Mouse (Mus musculus): ENCODE measurements around the gene Arrb1.

The Arrb1 gene

DNA sequence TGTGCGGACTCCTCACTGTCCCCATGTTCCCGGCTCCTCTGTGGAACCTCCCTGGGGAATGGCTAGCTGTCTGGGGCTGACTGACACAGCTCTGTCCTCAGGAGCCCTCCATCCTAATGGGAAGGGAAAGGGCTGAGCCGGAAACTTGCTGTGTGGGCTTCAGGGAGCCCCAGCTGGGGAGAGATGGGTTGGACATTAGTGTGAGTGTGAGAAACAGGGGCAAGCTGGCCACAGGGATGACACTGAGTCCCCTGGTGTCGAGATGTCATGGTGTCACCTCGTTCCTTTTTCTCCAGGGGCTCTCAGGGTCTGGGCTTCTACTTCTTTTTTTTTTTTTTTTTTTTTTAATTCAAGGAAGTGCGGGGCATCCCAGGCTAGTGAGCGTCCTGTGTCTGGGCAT, 47.0 kb downstream of the Arrb1 start:
- no peak for DNase-seq

- no peak for DNase-seq
Observed at GRCm38 (mm10) chr7:99582867-99583266, 47.6 kb downstream of the Arrb1 start.

DNA sequence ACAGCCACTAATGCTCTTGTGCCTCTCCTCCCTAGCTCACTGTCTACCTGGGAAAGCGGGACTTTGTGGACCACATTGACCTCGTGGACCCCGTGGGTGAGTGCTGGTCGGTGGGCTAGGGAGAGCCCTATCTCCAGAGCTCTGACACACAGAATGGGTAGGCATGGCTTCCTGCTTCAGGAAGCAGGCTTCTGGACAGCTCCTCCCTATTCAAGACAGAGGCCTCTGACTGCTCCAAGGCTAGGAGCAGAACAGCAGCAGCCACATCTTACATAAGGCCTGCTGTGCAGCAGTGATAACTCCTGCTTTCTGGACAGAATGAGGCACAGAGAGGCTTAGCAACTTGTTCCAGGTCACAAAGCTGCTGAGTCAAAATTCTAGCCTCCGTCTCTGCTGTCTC, 48.4 kb downstream of the Arrb1 start:
- no peak for DNase-seq

DNA sequence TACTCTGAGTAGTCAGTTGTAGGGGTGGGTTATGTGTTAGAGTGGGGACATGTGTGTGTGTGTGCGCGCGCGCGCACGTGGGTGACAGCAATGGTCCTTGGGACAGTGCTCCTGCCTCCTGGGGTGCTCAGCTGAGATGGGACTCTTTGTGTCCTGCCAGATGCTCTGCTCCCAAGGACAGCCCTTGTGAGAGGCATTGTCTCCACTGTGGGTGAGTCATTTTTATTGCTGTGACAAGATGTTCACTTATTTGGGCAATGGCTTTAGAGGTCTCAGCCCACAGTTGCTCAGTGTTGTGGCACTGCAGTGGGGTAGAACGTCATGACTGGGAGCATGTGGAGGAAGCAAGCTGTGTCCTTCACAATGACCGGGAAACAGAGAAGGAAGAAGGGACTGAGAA, 50.7 kb downstream of the Arrb1 start:
- no peak for DNase-seq

DNA sequence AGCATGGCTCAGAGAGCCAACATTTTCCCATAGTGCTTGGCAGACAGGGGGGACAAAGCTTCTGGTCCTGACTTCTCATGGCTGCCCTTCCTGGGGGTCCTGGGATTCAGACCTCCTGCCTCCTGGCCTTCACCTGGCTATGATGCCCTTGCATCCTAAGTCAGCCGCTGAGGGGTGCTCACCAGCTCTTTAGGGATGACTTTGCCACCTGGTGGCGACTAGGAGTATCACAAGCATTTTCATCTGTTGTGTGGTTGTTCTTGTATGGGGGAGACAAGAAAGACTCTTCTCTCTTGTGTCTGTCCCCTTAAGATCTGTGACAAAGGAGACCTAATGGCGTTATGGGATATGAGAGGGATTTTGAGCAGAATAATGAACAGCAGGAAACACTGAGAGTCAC, 54.8 kb downstream of the Arrb1 start:
- peak; percentile 76 for DNase-seq

DNA sequence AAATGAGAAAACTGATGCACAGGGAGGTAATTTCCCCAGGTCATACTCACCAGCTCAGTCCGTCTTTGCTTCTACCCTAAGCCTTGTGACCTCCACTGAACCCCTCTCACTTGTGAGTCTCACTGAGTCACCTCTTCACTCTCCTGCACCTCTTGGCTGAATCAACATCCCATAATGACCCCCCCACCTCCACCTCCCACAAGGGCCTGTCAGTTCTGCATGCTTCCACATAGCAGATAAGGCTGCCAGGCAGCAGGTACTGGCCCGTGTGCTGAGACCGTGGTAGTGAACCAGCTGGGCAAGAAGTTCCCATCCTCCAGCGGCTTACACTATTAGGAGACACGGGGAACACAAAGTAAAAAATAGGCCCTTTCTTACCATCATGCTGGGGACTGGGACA, 55.4 kb downstream of the Arrb1 start:
- DNase-seq = no peak

- no peak for DNase-seq
Observed at GRCm38 (mm10) chr7:99592669-99593068, 57.4 kb downstream of the Arrb1 start.

- DNase-seq = no peak
Observed at GRCm38 (mm10) chr7:99593868-99594803, 58.9 kb downstream of the Arrb1 start.

DNA sequence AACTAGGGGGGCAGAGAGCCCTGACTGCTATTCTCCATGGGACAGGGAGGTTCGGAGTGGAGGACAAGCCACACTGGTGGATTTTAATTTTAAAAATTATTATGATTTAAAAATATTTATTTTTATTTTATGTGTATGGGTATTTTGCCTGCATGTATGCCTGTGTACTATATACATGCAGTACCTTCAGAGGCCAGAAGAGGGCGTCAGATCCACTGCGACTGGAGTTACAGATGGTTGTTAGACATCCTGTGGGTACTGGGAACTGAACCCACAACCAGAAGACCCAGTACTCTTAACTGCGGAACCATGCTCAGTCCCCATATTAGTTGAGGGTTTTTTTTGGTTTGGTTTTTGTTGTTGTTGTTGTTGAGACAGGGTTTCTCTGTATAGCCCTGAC, 63.5 kb downstream of the Arrb1 start:
- no peak for DNase-seq

GRCm38 (mm10) chr7:99603875-99604662, 68.8 kb downstream of the Arrb1 start:
- DNase-seq = no peak

- DNase-seq = no peak
Observed at GRCm38 (mm10) chr7:99605058-99605457, 69.8 kb downstream of the Arrb1 start.

GRCm38 (mm10) chr7:99606303-99606702, 71.0 kb downstream of the Arrb1 start:
- DNase-seq = no peak

- DNase-seq = no peak
Observed at GRCm38 (mm10) chr7:99606766-99607165, 71.5 kb downstream of the Arrb1 start.

DNA sequence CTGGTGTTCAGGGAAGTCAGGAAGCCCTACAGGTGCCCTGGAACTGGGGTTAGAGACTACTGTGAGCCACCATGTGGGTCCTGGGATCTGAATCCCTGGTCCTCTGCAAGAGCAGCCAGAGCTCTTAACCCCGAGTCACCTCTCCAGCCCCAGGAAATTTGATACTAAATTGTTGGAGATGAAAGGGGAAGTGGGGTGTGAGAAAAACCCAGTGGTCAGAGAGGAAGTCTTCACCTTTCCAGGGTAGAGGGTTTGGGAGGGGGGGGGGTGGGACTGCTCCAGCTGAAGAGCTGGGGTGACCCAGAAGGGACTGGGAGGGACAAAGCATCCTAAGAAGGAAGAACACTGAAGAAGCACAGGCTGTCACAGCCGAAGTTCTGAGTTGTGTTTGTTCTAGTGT, 72.4 kb downstream of the Arrb1 start:
- DNase-seq = no peak

DNA sequence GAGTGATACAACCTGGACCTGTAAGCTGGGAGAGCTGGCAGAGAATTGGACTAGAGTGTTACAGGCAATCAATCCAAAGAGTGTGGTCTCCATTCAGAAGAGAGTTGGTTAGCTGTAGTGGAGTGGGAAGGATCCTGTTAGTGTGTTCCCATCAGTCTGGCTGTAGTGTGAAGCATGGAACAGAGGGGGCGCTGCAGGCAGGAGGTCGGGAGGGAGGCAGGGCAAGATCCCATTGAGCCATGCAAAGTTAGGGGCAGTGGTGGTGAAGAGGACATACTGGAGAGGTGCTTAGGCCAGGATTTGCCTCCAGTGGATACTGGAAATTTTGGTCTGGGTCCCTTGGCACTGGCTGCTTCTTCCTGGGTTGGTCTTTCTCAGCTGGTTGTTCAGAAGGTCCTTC, 83.0 kb downstream of the Arrb1 start:
- DNase-seq = no peak

- DNase-seq = peak; percentile 58
Observed at GRCm38 (mm10) chr7:99618860-99619259, 83.6 kb downstream of the Arrb1 start.

DNA sequence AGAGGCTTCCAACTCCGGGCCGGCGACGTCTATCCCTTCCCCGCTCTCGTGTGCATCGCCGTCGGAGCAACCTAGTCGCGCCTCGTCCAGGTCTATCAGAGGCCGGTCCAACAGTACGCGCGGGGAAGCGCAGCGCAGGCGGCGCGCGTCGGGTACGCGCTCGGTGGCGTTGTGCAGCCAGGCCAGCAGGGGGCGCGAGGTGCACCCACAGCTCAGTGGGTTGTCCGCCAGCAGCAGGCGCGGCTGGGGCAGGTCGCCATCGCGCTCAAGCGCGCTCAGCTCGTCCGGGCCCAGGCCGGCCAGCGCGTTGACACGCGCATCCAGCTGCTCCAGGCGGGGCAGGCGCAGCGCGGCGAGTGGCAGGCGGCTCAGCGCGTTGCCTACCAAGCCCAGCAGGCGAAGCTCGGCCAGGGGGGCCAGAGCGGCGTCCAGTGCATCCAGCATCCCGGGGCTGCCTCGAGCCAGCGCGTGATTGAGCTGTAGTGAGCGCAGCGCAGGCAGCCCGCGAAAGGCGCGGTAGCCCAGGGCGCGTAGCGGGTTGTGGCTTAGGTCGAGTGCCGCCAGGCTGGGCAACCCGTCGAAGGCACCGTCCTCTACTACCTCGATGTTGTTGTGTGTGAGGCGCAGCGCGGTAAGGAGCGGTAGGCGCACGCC, 90.6 kb downstream of the Arrb1 start:
- DNase-seq = peak; percentile 94

- peak; percentile 43 for DNase-seq
Observed at GRCm38 (mm10) chr7:99626376-99627270, 91.4 kb downstream of the Arrb1 start, which contains the start of gene Tpbgl. Gene Tpbgl, minus strand, starts transcription at chr7:99627103.

- no peak for DNase-seq
Observed at GRCm38 (mm10) chr7:99627366-99627765, 92.1 kb downstream of the Arrb1 start.

DNA sequence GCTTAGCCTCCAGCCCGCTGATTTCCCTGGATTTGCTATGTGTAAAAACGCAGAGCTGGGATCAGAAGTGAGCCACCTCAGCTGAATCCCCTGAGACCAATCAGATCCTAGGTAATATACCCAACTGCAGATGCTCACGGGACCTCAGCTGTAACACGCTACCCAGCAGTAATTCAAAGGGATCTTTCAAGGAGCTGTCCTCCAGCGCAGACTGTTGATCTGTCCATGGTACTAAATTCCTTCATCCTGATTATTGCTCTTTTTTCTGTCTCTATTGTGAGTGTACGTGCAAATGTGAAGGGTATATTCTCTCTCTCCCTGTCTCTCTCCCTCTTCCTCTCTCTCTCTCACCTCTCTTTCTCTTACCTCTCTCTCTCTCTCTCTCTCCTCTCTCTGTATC, 97.0 kb downstream of the Arrb1 start:
- DNase-seq = no peak

DNA sequence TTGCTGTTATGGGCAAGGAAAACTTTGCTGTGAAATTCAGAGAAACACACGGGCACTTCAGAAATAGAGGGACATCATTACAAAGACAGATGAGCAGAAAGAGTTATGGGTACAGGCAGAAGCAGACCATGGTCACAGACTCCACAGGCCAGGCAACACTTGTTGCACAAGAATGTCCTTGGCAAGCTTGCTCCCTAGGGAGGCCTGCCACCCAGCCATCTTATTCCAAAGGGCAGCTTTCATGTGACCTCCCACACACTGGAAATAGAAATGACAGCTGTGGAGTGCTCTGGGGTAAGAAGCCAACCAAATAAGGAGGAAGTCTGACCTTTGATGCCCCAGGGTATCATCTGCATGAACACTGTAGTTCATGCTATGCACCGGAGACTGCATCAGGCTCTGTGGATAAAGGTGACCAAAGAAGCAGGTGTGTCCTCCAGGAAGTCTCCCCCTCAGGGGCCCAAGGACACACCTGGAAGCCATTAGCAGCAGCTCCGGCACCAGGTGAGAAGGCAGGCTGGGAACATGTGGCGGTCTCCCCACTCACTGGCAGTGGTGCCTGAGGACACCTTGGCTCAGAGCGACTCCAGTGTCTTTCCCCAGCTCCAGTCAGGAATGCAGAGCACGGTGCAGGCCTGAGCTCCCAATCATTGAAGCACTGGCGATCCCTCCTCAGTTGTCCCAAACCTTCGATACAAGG, 98.8 kb downstream of the Arrb1 start:
- DNase-seq = no peak

- no peak for DNase-seq
Observed at GRCm38 (mm10) chr7:99641245-99641644, 106.0 kb downstream of the Arrb1 start.

Data from right cerebral cortex, postnatal 4 days (tissue).